Mouse (Mus musculus): ENCODE data around the gene Man1c1. TPM values are rescaled to one million over a fixed set of nuclear protein-coding genes. Genes with fewer than 3 reads are reported as not detected.

Gene Man1c1
- total RNA-seq, 2 experiments from 2014 or later = 20.9 to 22.3 TPM

GRCm38 (mm10) chr4:134526220-134526619 lies 177.9 kb downstream of the Man1c1 start:
- no peak for DNase-seq (ENCODE audit: extremely low spot score in 1 of 2, low spot score in 1 of 2)

GRCm38 (mm10) chr4:134525806-134526205 lies 178.3 kb downstream of the Man1c1 start:
- no peak for DNase-seq (ENCODE audit: extremely low spot score in 1 of 2, low spot score in 1 of 2)

GRCm38 (mm10) chr4:134523447-134523846 lies 180.6 kb downstream of the Man1c1 start:
- no peak for DNase-seq (ENCODE audit: extremely low spot score in 1 of 2, low spot score in 1 of 2)

GRCm38 (mm10) chr4:134519281-134519680 lies 184.8 kb downstream of the Man1c1 start:
- no peak for DNase-seq (ENCODE audit: extremely low spot score in 1 of 2, low spot score in 1 of 2)

- DNase-seq (ENCODE audit: extremely low spot score in 1 of 2, low spot score in 1 of 2) = no peak
Observed at GRCm38 (mm10) chr4:134518541-134518940, 185.5 kb downstream of the Man1c1 start.

GRCm38 (mm10) chr4:134517719-134518118 lies 186.4 kb downstream of the Man1c1 start:
- no peak for DNase-seq (ENCODE audit: extremely low spot score in 1 of 2, low spot score in 1 of 2)

GRCm38 (mm10) chr4:134516981-134517380 lies 187.1 kb downstream of the Man1c1 start:
- no peak for DNase-seq (ENCODE audit: extremely low spot score in 1 of 2, low spot score in 1 of 2)

GRCm38 (mm10) chr4:134515614-134516013 lies 188.5 kb downstream of the Man1c1 start:
- DNase-seq (ENCODE audit: extremely low spot score in 1 of 2, low spot score in 1 of 2) = no peak

- no peak for DNase-seq (ENCODE audit: extremely low spot score in 1 of 2, low spot score in 1 of 2)
Observed at GRCm38 (mm10) chr4:134514309-134514930, 189.7 kb downstream of the Man1c1 start.

- peak in 1 of 2 experiments; percentile 53 for DNase-seq (ENCODE audit: extremely low spot score in 1 of 2, low spot score in 1 of 2)
Observed at GRCm38 (mm10) chr4:134512798-134513197, 191.3 kb downstream of the Man1c1 start.

GRCm38 (mm10) chr4:134511730-134512129 lies 192.4 kb downstream of the Man1c1 start:
- DNase-seq (ENCODE audit: extremely low spot score in 1 of 2, low spot score in 1 of 2) = no peak

Small RNA genes lying within 50 kb of the gene (microRNA-seq; reads per million reads assigned to microRNA genes)
- gene Mir6403 = 0 reads per million in 2 experiments

Other genes with a start within 250 kb of the Man1c1 start
- 100 to 1,000 TPM; 338 to 387 TPM for gene Stmn1, start 236.0 kb downstream of the Man1c1 start, total RNA-seq (2021)
- gene Paqr7, start 207.6 kb downstream of the Man1c1 start, total RNA-seq (2021) = 10 to 100 TPM; 53.2 to 66.7 TPM
- gene Aunip, start 193.3 kb downstream of the Man1c1 start, total RNA-seq (2021) = under 1 TPM in 1 of 2 experiments, not detected in 1; 0.57 TPM
- gene Mtfr1l, start 168.9 kb downstream of the Man1c1 start, total RNA-seq (2021) = 10 to 100 TPM; 69.5 to 72.0 TPM
- gene Selenon, start 152.1 kb downstream of the Man1c1 start, total RNA-seq (2021) = 10 to 100 TPM; 15.5 to 16.5 TPM
- 1 to 10 TPM; 2.7 to 3.7 TPM for gene Ldlrap1, start 63.7 kb upstream of the Man1c1 start, total RNA-seq (2021)
- 10 to 100 TPM; 42.0 to 48.0 TPM for gene Maco1, start 149.1 kb upstream of the Man1c1 start, total RNA-seq (2021)
- not detected for gene Rhd, start 160.2 kb upstream of the Man1c1 start, total RNA-seq (2021)
- gene Tmem50a, start 210.7 kb upstream of the Man1c1 start, total RNA-seq (2021) = 100 to 1,000 TPM; 107 to 122 TPM
- 100 to 1,000 TPM; 264 to 283 TPM for gene Rsrp1, start 219.3 kb upstream of the Man1c1 start, total RNA-seq (2021)
- 10 to 100 TPM; 50.7 to 55.3 TPM for gene Syf2, start 226.6 kb upstream of the Man1c1 start, total RNA-seq (2021)

Measured in layer of hippocampus, postnatal 25 days (tissue).